Mouse (Mus musculus) adipocyte (in vitro differentiated cells): ENCODE measurements around the gene Tnni1.

Experiments used
- DNase-seq: peaks from one replicate; pipeline ENCODE4 v3.0.0-alpha.2; 2016; ENCODE audit warnings: low spot score

Gene Tnni1

DNA sequence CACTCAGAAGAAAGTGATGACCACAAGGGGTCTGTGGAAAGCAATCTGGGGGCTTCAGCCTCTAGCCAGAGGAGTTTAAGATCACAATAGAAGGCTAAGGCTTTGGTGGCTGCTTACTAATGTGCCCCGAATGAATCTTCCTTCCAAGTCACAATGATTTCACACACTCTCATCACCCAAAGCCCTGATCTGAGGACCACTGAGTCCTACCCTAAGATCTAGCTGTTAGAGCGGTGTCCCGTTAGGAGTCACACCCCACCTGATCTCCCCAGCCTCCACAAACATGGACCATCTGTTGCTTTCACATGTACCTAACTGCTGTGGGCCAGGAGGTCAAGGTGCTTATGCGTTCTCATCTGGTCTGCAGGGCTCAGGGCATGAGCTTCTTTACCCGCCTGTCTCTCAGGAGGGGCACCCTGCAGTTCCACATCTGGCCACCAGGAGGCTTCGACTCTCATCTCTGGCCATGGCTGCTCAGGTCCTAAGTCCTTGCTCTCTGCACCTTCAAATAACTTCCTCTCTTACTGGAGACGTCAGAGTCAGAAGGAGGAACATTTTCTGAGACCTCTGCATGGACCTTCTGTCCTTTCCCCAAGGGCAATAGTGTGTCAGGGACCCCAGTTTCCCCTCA is 31.9 kb downstream of the Tnni1 start:
- DNase-seq, result peak; percentile 70

DNA sequence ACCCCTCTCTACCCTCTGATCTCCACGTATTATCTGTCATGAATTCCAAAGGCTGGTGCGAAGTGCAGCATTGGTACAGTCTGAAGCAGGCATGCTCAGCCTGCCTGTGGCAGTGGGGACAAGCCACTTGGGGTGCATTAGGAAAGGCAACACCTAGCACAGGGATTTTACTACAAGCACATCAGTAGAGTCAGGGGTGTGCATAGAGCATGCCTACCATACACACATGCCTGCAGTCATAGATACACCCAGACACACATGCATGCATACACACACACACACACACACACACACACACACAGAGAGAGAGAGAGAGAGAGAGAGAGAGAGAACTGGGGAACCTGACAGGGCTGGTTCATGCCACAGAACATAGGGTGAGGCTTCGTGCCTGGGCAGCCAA is 33.0 kb downstream of the Tnni1 start:
- no peak for DNase-seq

DNA sequence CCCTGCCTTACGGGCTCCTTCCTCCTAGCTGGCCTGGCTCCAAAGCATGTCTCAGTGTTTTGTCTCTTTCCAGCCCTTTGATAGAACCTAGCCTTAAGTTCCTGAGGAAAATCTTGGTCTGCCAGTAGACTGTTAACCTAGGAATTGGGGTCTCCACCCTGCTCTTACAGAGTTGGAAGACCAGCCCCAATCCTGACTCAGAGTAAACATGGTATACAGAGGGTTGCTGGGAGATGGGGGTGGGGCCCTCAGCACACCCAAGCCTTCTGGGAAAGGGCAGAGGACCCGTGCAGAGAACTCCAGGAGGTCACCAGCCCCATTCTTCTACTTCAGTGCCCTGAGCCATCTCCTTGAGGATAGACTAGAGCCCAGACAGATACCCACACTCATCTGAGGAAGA is 33.4 kb downstream of the Tnni1 start:
- DNase-seq, result no peak

DNA sequence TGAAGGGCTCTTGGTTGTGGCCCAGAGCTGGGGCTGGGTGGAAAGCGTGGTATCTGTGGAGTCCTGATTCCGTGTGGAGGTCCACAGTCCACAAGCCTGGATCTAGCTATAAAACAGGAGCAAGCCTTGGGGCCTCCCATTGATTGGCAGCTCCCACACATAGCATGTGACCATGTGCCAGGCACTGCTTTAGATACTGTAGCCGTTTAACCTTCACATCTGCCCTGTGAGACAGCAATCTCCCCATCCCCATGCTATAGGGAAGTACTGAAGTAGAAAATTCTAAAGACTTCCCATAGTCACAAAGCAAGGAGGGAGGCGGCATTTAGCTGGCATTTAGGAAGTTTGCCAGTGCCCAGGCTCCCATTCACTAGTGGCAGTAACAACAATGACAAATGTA is 33.8 kb downstream of the Tnni1 start:
- DNase-seq, result no peak

DNA sequence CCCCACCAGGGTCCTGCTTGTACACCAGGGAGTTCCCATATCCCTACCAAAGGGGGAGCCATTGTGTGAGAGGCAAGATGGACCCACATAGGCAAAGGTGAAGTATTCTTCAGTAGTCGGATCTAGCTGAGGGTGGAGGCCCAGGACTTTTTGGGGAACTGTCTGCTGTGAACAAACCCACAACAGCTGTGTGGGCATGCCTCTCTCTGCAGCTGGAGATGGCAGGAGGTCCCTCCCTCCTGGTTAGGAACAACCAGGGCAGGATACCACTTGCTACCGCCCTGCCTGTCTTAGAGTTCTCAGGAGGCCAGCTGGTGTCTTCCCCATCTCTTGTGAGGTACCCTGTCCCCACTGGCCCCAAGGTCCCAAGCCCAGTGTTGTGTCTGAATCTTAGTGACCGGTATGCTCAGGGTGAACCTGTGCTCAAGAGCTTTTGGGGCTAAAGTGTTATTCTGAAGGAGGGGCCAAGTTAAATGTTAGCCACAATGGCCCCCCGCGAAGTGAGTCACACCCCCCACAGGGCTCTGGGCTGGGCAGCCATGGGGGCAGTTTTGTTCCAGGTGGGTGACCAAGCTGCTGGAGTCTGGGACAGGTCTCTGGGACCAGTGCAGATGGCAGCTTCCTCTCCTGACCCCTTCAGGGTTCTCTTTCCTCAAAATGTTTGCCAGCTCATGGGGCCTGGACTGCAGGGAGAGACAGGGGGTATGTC is 34.6 kb downstream of the Tnni1 start:
- no peak for DNase-seq

DNA sequence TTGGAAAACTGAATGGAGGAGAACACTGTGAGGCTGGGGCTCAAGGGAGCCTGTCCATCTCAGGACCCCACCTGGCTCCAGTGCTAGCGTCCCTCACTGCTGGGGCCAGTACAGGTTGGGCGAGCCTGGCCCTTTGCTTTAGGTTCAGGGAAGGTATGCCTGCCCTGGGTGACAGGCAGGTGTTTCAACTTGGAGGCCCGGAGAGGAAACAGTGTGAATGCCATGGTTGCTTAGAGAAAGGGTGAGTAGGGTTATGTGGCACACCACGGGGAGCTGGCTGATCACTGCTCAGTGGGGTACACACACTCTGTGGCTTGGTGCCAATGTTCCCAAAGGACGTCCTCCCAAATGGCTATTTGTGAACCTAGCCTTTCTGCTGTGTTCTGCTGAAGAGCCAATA is 35.3 kb downstream of the Tnni1 start:
- no peak for DNase-seq

DNA sequence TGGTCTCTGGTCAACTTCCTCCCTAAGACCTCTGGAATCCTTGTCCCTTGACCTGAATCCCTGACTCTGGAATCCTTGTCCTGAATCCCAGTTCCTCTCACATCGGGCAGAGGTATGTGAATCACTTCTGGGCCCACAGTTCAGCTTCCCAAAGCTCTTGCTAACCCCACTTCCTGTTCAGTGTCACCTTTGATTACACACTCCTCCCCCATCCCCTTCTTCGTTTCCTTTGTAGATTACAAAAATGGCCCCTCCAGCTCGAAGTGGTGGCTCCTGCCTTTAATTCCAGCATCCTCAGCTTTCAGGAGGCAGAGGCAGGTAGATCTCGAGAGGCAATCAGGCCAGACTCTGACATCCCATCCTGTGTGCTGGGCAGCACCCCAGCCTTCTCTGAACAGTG is 38.4 kb downstream of the Tnni1 start:
- no peak for DNase-seq

DNA sequence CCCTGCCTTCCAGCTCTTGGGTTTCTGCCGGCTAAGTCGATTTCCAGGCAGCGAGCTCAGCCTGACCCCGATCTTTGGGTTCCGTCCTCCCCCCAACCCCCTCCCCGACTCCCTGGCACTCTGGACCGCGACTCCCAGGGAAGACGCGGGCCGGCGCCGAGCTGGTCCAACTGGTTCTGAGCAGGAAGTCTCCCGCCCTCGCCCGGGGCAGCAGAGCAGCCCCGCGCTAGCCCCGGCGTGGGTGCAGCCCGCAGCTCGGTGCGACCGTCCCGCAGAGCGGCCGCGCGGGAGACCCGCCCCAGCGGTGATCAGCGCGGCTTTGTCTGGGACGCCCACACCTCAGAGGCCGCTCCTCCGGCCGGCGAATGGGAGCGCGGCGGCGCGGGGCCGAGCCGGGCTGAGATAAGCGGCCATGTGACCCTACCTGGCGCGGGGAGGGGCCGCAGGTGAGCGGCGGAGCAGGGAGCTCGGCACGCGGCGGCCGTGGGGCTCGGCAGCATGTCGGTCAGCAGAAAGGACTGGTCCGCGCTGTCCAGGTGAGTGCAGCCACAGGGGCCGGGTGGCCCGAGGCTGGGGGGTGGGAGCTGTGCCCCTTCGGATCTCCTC is 39.4 kb downstream of the Tnni1 start, which contains the start of gene Lad1:
TSS of gene Lad1 (plus strand) at position 118 of the 606 bp plus-strand sequence.
- DNase-seq, result no peak

DNA sequence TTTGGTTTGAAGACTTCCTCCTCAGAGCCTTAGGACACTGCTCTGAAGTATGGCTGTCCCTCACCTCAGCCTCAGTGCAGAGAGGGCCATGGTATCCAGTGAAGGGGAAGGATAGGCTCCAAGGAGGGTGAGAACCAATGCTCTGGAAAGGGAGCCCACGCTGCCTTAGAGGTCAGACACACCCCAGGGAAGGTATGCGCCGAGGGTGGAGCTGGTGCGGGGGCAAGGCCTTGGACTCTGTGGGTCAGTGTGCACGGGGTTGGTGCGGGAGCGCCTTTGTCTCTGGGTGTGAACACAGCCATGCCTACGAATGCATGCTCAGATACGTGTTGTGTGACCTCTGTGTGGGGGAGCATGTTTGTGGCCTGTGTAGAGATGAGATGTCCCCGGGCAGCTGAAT is 40.8 kb downstream of the Tnni1 start:
- DNase-seq, result no peak

DNA sequence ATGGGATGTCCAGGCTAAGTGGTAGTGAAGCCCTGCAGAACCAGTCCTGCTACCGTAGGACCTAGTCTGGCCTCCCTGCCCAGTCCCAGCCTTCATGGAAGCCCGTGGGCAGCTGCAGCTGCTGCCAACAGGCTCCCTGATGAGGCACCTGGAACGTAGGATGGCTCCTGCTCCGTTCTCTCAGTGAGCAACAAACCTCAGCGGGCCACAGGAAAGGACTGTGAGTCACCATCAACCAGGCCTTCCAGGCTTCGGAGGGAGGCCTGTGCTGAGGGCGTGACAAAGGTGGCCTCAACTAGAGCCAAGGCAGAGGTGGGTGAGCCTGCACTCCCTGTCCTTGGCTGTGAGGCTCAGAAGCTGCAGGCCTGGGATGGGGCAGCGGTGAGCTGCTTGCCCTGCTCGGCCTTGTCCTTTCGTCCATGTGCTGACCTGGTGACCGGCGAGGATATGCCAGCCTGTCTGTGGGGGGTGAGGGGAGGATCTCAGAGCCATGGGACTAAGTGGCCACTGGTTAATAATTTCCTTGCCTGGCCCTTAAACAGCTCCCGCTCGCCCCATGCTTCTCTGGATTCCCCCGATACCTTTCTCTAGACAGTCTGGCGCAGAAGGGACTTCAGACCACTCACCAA is 41.6 kb downstream of the Tnni1 start:
- no peak for DNase-seq

DNA sequence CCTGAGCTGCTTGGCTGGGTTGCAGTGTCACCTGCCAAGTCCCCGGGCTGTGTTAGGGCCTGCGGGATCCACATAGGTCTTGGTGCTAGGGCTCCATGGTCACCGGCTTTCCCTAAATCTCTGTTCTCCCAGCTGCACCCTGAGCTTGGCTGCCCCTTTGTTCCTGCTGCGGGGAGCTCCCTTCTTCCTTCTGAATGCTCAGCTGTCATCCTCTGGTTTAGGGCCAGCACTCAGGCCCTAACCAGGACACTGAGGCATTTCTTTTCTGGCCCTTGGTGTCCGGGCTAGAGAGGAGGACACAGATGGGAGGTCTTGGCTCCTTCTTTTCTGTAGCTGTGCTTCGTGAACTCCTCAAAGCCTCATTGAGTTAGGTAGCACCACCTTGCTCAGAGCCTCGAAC is 42.5 kb downstream of the Tnni1 start:
- no peak for DNase-seq

DNA sequence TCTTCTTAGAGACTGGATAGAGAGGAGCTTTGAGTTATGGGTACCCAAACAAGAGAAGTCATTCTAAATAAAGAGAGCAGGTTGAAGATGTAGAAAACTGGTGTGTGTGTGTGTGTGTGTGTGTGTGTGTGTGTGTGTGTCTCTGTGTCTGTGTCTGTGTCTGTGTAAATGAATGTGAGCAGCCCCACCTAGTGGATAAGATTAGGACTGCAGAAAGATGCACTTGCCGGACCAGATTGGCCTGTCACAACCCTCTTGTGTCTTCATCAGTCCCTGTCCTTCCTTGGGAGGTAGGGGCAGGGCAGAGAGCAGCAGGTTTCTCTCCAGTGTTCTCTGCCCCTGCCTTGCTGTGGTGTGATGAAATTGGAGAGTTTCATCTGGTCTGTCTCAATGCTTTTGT is 49.7 kb downstream of the Tnni1 start:
- peak; percentile 62 for DNase-seq

DNA sequence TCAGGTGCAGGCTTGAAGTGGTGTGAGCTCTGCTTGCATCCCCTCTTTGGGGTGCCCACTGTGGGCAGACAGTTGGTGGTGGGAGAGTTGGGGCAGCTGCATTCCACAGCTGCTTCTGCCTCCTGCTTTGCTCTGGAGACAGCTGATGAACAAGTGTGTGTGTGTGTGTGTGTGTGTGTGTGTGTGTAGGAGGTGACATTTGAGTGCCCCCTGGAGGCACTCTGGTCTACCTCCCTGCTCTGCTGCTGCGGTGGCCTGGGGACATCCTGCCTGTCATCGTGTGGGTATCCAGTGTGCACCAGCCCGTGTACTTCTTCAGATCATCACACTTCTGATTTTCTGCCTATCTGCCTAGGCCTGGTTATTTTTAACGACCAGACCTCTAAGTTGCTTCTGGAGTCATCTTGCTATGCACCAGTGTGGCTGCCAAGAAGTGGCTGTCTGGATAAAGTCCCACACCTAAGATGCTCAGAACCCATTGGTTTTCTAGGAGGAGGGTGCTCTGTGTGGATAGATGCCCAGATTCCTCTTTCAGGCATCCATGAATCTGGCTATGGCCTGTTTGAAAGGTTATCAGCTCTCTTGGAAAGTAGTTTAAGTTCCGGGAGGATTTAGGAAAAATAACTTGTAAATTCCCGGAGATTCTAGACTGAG is 55.1 kb downstream of the Tnni1 start:
- DNase-seq, result no peak

DNA sequence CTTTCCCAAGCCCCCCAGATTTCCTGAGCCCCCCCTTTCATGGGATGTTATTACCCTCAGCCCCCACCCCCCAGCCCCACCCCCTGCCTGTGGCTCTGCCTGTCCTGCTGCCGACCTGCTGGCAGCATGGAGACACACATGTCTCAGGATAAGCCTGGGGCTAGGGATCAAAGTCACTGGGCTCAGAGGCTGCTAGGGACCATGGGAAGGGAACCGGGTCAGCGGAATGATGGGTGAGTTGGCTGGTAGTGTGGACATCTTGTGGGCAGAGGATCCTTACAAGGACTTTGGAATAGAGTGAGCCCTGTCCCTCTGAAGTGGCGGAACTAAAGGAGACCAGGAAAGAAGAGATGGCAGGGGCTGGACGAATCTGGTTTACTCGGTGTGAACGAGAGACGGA is 55.7 kb downstream of the Tnni1 start:
- no peak for DNase-seq

DNA sequence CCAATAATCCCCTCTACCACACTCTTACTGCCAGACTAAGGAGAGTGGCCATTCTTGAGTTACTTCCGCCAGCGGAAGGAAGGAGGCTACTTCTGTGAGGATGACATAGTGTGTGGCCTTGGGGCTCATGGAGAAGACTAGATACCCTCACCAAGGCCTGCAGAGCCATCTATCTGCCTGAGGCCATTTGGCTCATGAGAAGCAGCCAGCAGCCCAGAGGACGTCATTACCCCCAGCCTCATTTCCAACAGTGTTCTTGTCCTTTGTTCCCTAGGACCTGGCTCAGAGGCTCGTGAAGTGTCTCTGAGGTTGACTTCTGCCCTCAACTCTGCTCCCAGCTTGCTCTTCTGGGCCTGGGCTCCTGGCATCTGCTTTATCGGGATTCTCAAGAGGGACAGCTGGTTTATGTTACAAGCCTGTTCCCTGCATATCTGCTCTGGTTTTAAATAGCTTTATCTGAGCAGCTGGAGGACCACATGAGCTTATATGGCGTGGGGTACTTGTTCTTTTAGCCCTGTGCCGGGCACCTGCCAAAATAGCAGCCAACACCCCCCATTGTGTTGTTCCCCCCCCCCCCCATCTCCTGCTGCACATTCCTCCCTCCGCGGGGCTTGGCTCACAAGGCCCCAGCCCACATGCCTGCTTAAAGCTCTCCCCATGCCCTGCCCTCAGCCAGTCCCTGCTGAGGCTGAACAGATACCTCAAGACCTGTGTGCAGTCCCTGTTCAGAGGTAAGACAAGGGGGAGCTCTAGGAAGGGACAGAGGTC is 56.7 kb downstream of the Tnni1 start, which contains the start of gene Tnnt2:
TSS of gene Tnnt2 (plus strand) at position 639 of the 768 bp plus-strand sequence.
- DNase-seq, result no peak

DNA sequence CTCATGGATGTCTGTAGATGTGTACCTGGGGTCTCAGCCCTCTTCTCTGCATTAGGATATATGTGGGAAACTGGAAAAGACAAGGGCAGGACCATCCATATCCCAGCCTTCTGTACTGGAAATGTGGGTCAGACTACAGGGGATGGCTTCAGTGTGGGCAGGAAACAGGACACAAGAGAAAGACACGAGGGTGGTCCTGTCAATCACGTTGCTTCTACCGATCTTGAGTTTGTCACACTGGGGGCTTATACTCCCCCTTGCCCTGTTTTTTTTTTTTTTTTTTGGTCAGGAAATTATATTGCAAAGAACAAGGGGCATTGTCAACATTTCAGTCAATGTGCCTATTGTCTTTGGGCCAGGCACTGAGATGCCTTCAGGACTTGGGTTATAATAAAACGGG is 59.4 kb downstream of the Tnni1 start:
- no peak for DNase-seq

DNA sequence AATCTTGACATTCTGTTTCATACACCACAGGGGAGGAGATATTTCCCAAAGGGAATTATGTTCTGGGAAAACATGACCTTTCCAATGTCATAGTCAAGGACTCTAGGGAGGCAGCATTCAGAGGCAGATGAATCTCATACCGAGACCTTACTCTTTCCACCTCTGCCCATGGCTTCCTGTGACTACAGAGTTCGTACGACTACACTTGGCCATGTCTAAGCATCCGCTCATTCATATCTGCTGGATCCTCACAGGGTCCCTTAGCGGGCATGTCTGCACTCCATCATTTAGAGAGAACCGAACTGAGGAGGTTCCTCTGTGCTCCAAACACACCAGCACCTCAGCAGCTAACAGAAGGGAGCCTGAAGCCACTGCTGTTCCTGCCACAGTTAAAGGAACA is 59.8 kb downstream of the Tnni1 start:
- no peak for DNase-seq

DNA sequence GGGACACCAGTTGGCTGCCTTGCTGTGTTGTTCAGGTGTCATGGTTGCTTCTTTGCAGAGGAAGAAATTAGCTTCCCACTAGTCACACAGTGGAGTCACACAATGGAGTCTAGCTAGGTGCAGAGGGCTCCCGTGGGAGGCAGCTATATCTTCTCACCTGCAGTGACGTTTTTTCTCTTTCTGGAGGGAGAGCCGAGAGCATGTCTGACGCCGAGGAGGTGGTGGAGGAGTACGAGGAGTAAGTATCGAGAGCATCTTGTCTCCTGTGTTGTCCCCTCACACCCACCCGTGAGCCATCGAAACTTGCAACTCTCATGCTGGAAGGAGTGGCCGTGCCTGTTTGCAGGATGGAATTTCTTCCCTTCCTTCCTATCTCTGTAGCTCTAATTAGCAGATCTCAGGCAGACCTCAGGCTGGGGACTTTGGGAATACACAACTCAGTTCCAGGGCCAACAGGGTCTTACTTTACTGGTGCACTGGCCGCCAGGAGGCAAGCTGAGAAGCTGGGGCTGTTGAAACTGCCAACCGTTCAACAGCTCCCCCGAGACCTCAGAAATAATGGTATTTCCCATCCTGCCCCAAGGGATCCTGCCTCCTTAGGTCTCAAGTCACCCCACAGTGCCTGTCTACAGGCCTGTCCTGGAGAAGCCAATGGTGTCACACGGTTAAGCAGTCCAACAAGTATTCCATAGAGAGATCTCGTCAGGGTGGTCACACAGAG is 61.6 kb downstream of the Tnni1 start:
- DNase-seq, result no peak

DNA sequence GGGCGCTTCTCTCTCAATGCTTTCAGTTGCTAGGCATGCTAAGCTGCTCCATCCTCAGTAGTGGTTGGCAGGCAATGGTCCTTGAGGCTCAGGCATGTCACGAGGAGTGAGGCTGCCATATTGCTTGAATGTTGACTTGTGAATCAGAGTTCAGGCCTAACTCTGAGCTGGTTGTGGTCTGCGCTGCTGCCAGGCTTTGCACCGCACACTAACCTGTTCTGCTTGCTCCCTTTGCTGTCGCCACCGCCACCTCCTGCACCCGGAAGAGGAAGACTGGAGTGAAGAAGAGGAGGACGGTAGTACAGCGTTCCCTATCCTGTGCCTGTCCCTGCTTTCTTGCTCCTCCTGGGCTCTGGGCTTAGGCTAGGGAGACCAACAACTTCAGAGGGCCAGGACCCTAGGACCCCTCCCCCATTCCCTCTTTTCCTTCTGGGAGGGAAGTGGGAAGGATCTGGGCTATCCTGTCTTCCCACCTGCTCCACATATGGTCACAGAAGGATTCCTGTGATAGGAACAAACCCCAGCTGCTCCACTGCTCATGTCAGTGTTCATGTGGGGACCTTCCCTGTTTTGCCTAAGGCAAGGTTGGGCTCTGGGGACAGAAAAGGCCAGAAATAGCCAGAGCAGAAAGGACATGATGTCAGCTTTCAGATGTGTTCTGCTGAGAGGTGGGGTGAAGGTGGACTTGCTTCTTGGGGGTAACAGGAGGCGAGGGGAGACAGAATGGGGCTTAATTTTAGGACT is 64.5 kb downstream of the Tnni1 start:
- no peak for DNase-seq

DNA sequence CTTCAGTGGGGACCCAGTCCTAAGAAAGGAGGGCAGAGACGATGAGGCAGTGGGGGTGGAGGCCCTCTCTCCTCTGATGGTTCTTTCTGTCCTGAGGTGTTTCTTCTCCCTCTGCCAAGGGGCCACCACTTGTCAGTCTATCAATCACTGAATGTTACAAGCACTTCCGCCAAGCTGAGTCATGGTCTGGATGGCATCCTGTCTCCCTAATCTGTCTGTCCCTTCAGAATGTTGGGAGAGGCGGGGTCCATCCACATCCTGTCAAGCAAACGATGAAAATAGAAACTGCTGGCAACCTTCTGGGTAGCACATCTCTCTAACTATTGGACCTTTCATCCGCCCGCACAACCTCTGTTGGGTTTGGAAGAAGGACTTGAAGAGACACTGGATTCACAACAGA is 65.2 kb downstream of the Tnni1 start:
- DNase-seq, result no peak
